Mouse (Mus musculus) heart, postnatal 0 days (tissue): ENCODE measurements around the gene Tiprl.

Experiments used
- CTCF ChIP-seq: IDR thresholded peaks from 2 replicates; pipeline ENCODE4 v1.5.1; 2016; ENCODE audit warnings: antibody characterized with exemption, control low read depth, low read depth
- EP300 ChIP-seq: IDR thresholded peaks from 2 replicates; pipeline ENCODE4 v1.6.1; 2016; ENCODE audit warnings: antibody characterized with exemption, low read depth

- TF ChIP-seq EP300 (no peak), CTCF (no peak)
Measured at GRCm38 (mm10) chr1:165193426-165193825, 43.4 kb downstream of the Tiprl start.
